Mouse (Mus musculus) hindbrain, embryonic 13.5 days (tissue): ENCODE measurements around the gene Stk10. TPM values are rescaled to one million over a fixed set of nuclear protein-coding genes. Genes with fewer than 3 reads are reported as not detected.
A peak's percentile ranks its signal among the peaks of the same experiment; 100 is the strongest.

Source experiments
- ATAC-seq: fragments of 200-750 bp; cut with Nextera tagmentation; 2 replicates; pipeline ENCODE4 v1.8.0; 2017; ENCODE audit warnings: moderate TSS enrichment; ENCODE audit not compliant: low FRiP score
- H3K27ac ChIP-seq: fragments of 300-500 bp; sonication (generic); 2 replicates; pipeline ENCODE4 v1.5.1; 2015; ENCODE audit warnings: inconsistent platforms, mild to moderate bottlenecking, moderate library complexity
- H3K27me3 ChIP-seq: fragments of 300-500 bp; sonication (generic); 2 replicates; pipeline ENCODE4 v1.6.1; 2015; ENCODE audit warnings: mild to moderate bottlenecking, inconsistent platforms
- H3K36me3 ChIP-seq: fragments of 300-500 bp; sonication (generic); 2 replicates; pipeline ENCODE4 v1.6.1; 2015; ENCODE audit warnings: mild to moderate bottlenecking, inconsistent platforms
- H3K4me1 ChIP-seq: fragments of 300-500 bp; sonication (generic); replicated peaks from 2 replicates; pipeline ENCODE4 v1.6.1; 2015; ENCODE audit warnings: inconsistent platforms
- H3K4me2 ChIP-seq: fragments of 300-500 bp; sonication (generic); 2 replicates; pipeline ENCODE4 v1.6.1; 2015; ENCODE audit warnings: inconsistent platforms, mild to moderate bottlenecking, moderate library complexity
- H3K4me3 ChIP-seq: fragments of 300-500 bp; sonication (generic); 2 replicates; pipeline ENCODE4 v1.5.1; 2015; ENCODE audit warnings: mild to moderate bottlenecking, inconsistent platforms
- H3K9ac ChIP-seq: fragments of 300-500 bp; sonication (generic); 2 replicates; pipeline ENCODE4 v1.6.1; 2015; ENCODE audit warnings: mild to moderate bottlenecking, inconsistent platforms
- H3K9me3 ChIP-seq: fragments of 300-500 bp; sonication (generic); 2 replicates; pipeline ENCODE4 v1.6.1; 2016; ENCODE audit warnings: inconsistent platforms
- WGBS: fragments of 180-500 bp; shearing (Covaris S2); methylation state at CpG from one replicate; pipeline ENCODE4 v1.1.7; 2015; 5-methylcytosine and 5-hydroxymethylcytosine counted together
- polyA plus RNA-seq: library from polyadenylated mRNA; unstranded; fragments of >200 nt; fragmentation: Nextera tagmentation; extraction: Ambion mirVana; gene quantifications from 2 replicates; pipeline ENCODE4 v1.2.1, GENCODE M21; 2015

Stk10 gene
- polyA plus RNA-seq, 1 experiment from 2014 or later, result 2.1 TPM

DNA sequence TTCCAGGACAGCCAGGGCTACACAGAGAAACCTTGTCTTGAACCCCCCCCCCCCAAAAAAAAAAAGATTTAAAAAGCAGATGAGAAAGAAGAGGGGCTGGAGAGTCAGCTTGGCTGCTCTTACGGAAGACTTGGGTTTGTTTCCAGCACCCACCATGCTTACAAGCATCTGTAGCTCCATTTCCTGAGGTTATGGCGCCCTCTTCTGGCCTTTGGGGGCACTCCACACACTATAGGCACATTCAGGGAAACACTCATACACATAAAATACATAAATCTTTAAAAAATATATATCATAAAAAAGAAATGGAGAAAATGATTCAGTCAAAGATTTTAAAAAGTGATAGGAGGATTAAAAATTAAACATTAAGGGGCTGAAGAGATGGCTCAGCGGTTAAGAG lies 100.4 kb downstream of the Stk10 start:
- Histone ChIP-seq H3K36me3 (no peaks in the 10 kb centered on the region), H3K27me3 (no peaks in the 10 kb centered on the region), H3K27ac (no peak overlapping the region), H3K4me1 (no peaks in the 10 kb centered on the region), H3K4me3 (no peak overlapping the region), H3K9me3 (no peaks in the 10 kb centered on the region), H3K4me2 (no peak overlapping the region), H3K9ac (no peak overlapping the region)
- ATAC-seq, result no peak
- 72% methylated on average over 3 of the region's 3 CpGs for WGBS

DNA sequence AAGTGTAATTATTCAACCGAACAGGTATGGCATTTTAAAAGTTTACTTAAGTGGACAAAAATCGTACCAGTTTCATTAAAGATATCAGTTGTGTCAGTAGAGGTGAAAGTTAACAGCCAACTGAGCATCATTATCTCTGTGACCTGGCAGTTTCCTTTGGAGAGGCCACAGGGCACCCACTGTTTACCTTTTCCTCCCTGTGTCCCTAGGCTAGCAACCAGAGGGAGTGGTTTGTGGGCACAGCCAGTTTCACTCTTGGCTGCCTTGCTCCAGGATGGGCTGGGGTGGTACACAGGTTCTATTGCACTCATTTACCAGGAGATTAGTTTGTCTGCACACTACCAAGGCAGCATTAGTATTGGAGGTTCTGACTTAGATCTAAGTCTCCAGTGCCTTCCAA lies 101.0 kb downstream of the Stk10 start:
- no peak for ATAC-seq
- Histone ChIP-seq H3K9me3 (no peaks in the 10 kb centered on the region), H3K9ac (no peak overlapping the region), H3K4me1 (no peaks in the 10 kb centered on the region), H3K4me2 (no peak overlapping the region), H3K36me3 (no peaks in the 10 kb centered on the region), H3K27me3 (no peaks in the 10 kb centered on the region), H3K27ac (no peak overlapping the region), H3K4me3 (no peak overlapping the region)
- WGBS, result 96% methylated on average over 2 of the region's 2 CpGs

DNA sequence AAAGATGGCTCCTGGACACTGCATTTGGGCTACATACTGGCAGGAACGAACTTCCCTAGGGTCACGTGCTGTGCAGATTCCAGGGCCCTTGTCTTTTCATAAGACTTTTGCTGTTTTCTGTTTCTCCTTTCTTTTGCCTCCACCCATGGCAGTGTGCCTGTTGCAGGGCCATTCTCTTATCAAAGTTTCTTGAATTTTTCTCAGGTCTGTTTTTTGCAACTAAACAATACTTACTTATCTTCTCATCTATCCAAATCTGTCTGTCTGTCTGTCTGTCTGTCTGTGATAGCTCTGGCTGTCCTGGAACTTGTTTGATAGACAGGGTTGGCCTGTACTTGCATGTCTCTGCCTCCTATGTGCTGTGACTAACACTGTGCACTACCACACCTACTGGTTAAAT lies 101.7 kb downstream of the Stk10 start:
- Histone ChIP-seq H3K4me1 (no peaks in the 10 kb centered on the region), H3K9ac (no peak overlapping the region), H3K4me3 (no peak overlapping the region), H3K36me3 (no peaks in the 10 kb centered on the region), H3K4me2 (no peak overlapping the region), H3K27ac (no peak overlapping the region), H3K27me3 (no peaks in the 10 kb centered on the region), H3K9me3 (no peaks in the 10 kb centered on the region)
- 55% methylated on average over 2 of the region's 2 CpGs for WGBS
- no peak for ATAC-seq

GRCm38 (mm10) chr11:32636275-32636674 lies 103.2 kb downstream of the Stk10 start:
- H3K27ac ChIP-seq, result no peak overlapping the region
- no peaks in the 10 kb centered on the region for H3K9me3 ChIP-seq
- no peak overlapping the region for H3K9ac ChIP-seq
- no peak overlapping the region for H3K4me3 ChIP-seq
- H3K4me1 ChIP-seq, result peaks cover 10% of the 10 kb centered on the region
- 79% methylated on average over 4 of the region's 4 CpGs for WGBS
- H3K4me2 ChIP-seq, result no peak overlapping the region
- H3K27me3 ChIP-seq, result no peaks in the 10 kb centered on the region
- no peaks in the 10 kb centered on the region for H3K36me3 ChIP-seq
- ATAC-seq, result no peak

DNA sequence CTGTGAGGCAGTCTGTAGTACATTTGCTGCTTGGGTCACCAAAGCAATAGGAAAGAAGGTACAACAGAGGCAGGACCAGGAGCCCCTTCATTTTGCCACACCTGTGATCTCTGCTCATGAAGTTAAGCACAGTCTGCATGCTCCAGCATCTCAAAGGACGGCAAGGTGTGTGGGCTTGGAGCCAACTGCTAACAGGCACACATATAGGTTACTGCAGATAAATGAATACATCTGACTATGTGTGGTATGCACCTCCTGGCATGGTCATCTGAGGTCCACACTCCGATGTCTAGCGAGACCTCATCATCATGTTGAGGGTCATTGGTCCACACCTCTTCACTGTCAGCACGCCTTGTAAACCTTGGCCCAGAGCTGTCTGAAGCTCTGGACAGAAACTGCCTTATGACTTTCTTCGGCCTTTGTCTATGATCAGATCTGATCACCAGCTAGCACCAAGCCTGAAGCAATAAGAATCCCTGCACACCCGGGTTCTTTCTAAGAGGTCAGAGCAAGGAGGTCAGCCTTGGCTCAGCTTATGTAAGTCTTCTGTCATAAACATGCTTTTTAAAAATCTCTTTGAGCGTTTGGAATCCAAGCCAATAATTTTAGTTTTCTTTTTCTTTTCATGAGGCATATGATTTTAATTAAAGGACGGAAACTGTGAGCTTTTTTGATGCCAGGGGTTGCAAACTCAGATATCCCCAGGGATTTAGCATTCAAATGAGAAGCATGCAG lies 105.6 kb downstream of the Stk10 start:
- Histone ChIP-seq H3K4me2 (no peak overlapping the region), H3K27me3 (no peaks in the 10 kb centered on the region), H3K36me3 (no peaks in the 10 kb centered on the region), H3K9me3 (no peaks in the 10 kb centered on the region), H3K4me1 (peaks cover 19% of the 10 kb centered on the region), H3K4me3 (no peak overlapping the region), H3K9ac (no peak overlapping the region; the same call in 1 of the 2 replicates), H3K27ac (no peak overlapping the region)
- no peak for ATAC-seq
- WGBS, result 83% methylated on average over 8 of the region's 8 CpGs

GRCm38 (mm10) chr11:32640617-32641016 lies 107.5 kb downstream of the Stk10 start:
- H3K36me3 ChIP-seq, result no peaks in the 10 kb centered on the region

DNA sequence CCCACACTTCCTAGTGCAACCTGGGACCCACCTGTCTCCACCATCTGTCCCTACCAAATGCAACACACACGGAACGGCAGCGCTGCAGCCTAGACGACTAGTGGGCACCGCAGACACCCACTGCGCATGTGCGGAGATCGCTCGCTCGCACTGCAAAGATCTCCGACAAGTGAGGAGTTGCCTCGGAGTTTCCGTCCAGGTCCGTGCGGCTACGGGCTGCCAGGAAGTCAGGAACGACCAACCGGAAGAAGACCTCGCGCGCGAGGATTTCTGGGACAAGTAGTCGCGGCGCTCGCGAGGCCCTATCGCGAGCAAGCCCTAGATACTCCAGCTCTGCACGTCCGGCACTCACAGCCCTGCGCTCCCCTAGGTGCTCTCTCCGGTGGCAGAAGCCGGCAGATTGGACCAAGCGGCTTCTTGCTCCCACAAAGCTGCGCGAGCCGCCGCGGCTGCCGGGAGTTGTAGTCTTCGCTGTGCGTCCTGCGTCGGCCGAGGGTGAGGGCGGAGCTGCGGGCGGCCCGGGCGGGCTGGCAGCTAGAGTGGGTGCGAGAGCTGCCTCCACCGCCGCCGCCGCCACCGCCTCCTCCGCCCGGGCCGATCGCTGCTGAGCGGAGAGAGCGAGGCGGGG lies 109.3 kb downstream of the Stk10 start, which contains the start of gene Fbxw11:
Gene Fbxw11 (plus strand): TSS at position 476 of the 628 bp plus-strand sequence.
- no peaks in the 10 kb centered on the region for H3K36me3 ChIP-seq
- WGBS, result under 1% methylated on average over 49 of the region's 64 CpGs
- H3K9me3 ChIP-seq, result no peaks in the 10 kb centered on the region

More at GRCm38 (mm10) chr11:32640617-32641016, 107.5 kb downstream of the Stk10 start:
- Histone ChIP-seq H3K27ac (no peak overlapping the region), H3K9me3 (no peaks in the 10 kb centered on the region), H3K4me1 (peaks cover 25% of the 10 kb centered on the region), H3K9ac (no peak overlapping the region), H3K4me2 (no peak overlapping the region; the same call in 1 of the 2 replicates), H3K27me3 (no peaks in the 10 kb centered on the region), H3K4me3 (no peak overlapping the region)
- no peak for ATAC-seq
- 90% methylated on average over 4 of the region's 4 CpGs for WGBS

DNA sequence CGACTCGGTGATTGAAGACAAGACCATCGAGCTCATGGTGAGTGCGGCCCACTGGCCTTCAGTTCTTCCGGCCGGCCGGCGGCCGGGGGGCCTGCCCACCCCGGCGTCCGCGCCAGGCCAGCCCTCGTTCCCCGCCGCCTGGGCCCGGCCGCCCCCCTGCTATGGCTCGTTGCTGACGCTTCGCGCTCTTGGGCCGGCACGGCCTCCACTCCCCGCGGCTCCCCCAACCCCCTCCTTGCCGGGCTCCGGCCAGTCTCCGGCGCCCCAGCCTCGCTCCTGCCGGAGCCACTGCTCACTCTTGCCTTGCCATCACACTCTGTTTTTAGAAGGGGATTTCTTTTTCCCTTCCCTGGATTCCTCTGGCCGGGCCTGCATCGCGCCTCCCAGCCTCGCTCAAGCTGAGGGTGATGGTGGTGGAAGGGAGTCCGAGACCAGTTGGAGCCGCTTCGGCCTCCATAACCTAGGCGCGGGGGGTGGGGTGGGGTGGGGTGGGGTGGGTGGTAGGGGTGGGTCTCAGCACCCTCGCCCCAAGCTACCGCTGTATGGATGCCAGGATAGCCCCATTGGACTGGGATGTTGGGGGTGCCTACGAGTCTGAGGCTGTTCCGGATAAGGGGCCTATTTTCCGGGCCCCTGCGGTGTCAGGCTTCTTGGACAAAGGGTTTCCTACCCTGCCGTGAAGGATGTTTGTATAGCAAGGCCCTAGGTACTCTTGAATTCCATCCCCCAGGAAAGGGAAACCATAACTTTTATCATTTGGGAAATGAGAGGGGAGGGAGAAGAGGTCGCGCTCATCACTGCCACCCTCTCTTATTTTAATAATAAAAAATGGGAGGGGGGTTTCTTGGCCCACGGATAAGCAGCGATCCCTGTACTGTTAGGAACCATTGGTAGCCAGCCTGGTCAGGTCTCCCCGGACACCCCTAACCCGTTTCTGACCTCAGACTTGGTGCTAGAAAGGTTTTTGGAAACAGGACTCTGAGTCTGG lies 110.1 kb downstream of the Stk10 start:
- peak; percentile 62 for ATAC-seq
- H3K9me3 ChIP-seq, result no peaks in the 10 kb centered on the region
- peak overlapping the region; percentile 99 for H3K27ac ChIP-seq
- H3K4me3 ChIP-seq, result peak overlapping the region; percentile 97
- H3K27me3 ChIP-seq, result no peaks in the 10 kb centered on the region
- no peaks in the 10 kb centered on the region for H3K36me3 ChIP-seq
- H3K4me2 ChIP-seq, result peak overlapping the region; percentile 88
- WGBS, result under 1% methylated on average over 51 of the region's 54 CpGs
- H3K4me1 ChIP-seq, result peaks cover 30% of the 10 kb centered on the region
- H3K9ac ChIP-seq, result peak overlapping the region; percentile 98

More for the DNA sequence above, 109.3 kb downstream of the Stk10 start, which contains the start of gene Fbxw11:
- H3K4me1 ChIP-seq, result peaks cover 25% of the 10 kb centered on the region
- peak; percentile 96 for ATAC-seq
- peak within 1 kb of the TSS; percentile 99 for H3K27ac ChIP-seq
- peak within 1 kb of the TSS; percentile 97 for H3K4me3 ChIP-seq
- no peaks in the 10 kb centered on the region for H3K27me3 ChIP-seq
- peak within 1 kb of the TSS; percentile 88 for H3K4me2 ChIP-seq
- peak within 1 kb of the TSS; percentile 98 for H3K9ac ChIP-seq

DNA sequence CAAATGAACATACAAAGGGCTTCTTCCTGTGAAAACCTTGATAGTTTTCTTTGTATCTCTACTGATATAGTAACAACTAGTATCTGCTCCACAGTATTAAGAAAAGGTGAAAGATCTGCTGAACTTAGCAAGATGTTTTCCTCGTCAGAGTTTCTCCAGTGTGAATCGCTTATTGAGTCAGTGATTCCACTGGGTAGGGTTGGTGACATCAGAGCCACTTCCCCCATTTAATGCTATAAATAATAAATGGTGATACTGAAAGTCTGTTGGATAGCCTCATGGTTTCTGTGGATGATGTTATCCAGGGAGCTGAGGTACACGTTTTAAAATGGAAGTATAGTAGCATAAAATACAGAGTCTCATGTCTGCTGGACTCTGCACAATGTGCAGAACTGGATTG lies 110.9 kb downstream of the Stk10 start:
- WGBS, result 49% methylated on average over 3 of the region's 3 CpGs

DNA sequence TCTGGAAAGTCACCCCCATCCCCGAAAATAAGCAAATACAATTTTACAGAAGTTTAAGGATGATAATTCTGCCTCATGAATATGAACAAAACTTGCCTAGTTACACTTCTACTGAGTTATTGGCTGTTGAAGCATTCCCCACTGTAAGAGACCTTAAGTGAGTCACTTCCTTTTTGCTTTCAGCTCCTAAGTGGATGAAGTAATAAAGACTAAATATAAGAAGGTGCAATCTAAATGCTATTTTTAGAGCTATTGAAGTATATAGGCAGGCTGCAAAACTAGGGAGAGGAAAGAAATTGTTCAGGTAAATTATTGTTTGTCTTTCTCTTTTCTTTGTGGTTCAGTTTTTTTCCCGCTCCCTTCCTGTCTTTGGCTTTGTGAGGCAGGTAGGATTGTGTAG lies 114.2 kb downstream of the Stk10 start:
- Histone ChIP-seq H3K36me3 (no peaks in the 10 kb centered on the region), H3K4me3 (no peak overlapping the region), H3K27ac (no peak overlapping the region), H3K9me3 (no peaks in the 10 kb centered on the region), H3K4me2 (no peak overlapping the region), H3K27me3 (no peaks in the 10 kb centered on the region), H3K4me1 (peaks cover 31% of the 10 kb centered on the region), H3K9ac (no peak overlapping the region)
- ATAC-seq, result no peak
- 90% methylated on average over 2 of the region's 2 CpGs for WGBS

More for the DNA sequence above, 110.9 kb downstream of the Stk10 start:
- Histone ChIP-seq H3K9ac (peak overlapping the region; percentile 98), H3K9me3 (no peaks in the 10 kb centered on the region), H3K36me3 (no peaks in the 10 kb centered on the region), H3K4me2 (peak overlapping the region; percentile 88), H3K27ac (peak overlapping the region; percentile 99), H3K4me3 (peak overlapping the region; percentile 97), H3K4me1 (peaks cover 30% of the 10 kb centered on the region), H3K27me3 (no peaks in the 10 kb centered on the region)
- no peak for ATAC-seq

- Histone ChIP-seq H3K9me3 (no peaks in the 10 kb centered on the region), H3K4me2 (no peak overlapping the region), H3K4me1 (peaks cover 21% of the 10 kb centered on the region; the same call in 1 of the 2 replicates), H3K36me3 (0 out of 2 replicates have a peak, but pooled peaks cover 3% of the 10 kb centered on the region), H3K27me3 (no peaks in the 10 kb centered on the region), H3K27ac (no peak overlapping the region), H3K9ac (no peak overlapping the region), H3K4me3 (no peak overlapping the region)
- no peak for ATAC-seq
Measured at GRCm38 (mm10) chr11:32650236-32650749, 117.2 kb downstream of the Stk10 start.
